Mouse (Mus musculus): ENCODE results near the gene Fancd2. TPM values are rescaled to one million over a fixed set of nuclear protein-coding genes. Genes with fewer than 3 reads are reported as not detected.

Fancd2 gene
- polyA plus RNA-seq, 1 experiment from 2014 or later, result 13.5 TPM

DNA sequence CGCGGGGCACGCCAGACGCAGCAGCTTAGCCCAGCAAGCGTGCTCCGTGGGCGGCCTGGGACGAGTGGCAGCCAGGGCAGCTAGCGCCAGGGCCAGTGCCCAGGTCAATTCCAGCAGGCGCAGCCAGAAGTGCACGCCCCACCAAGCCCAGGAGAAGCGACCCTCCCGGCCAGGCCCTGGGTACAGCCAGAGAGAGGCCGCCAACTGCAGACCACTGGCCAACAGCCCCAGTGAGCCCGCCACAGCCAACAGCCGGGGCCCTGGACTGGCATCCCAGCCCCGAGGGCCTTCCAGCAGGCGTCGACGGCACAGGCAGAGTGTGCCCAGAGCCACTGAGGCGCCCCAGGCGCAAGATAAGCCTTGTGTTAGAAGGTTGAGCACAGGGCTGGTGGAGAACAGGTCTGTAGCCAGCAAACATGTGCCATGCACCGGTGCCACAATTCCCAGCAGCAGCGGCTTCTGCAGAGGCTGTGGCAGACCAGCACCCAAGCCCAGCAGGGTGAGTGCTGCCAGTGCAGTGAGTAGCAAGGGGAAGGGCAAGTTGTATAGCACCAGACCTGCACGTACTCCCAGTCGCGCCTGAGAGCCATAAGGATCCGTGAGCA, 36.3 kb upstream of the Fancd2 start:
- Histone ChIP-seq H3K4me1 (ENCODE audit: control insufficient read depth, insufficient read depth, low read length) (peaks cover 9% of the 10 kb centered on the region), H3K4me2 (peak overlapping the region; percentile 48), H3K27me3 (ENCODE audit: control insufficient read depth, insufficient read depth, low read length) (peaks cover 6% of the 10 kb centered on the region), H3K36me3 (ENCODE audit: control insufficient read depth, insufficient read depth, low read length) (peaks cover 9% of the 10 kb centered on the region), H3K9me3 (ENCODE audit: control insufficient read depth, low read length) (no peaks in the 10 kb centered on the region), H3K9ac (ENCODE audit: low read length) (0 out of 2 replicates have a peak overlapping the region, but pooled peaks have one; percentile 51), H3K27ac (ENCODE audit: low read depth, low read length) (no peak overlapping the region), H3K4me3 (ENCODE audit: low read depth, low read length) (peak overlapping the region; percentile 30; the same call in 1 of the 2 replicates)
- WGBS, result 50% methylated on average over 28 of the region's 28 CpGs
- ATAC-seq (ENCODE audit: low FRiP score) (no peak), DNase-seq (ENCODE audit: low spot score, missing footprints) (peak; percentile 88)

DNA sequence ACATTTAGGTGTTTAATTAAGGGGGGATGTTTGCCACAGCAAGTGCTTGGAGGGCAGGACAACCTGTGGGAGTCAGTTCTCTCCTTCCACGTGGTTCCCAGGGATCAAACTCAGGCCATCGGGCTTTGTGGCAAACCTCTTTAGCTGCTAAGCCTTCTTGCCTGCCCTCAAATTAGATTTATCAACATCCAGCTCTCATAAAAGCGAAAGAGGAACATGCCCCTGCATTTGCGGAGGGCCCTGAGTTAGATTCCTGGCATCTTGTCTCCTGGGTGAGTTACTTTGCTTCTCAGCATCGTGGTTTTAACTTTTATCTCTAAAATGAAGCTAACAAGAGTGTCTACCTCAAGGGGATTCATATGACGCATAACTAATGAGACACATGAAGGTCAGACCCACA, 32.1 kb upstream of the Fancd2 start:
- H3K4me1 ChIP-seq (ENCODE audit: control insufficient read depth, insufficient read depth, low read length), result peaks cover 7% of the 10 kb centered on the region
- no peak overlapping the region for H3K4me3 ChIP-seq (ENCODE audit: low read depth, low read length)
- H3K9ac ChIP-seq (ENCODE audit: low read length), result no peak overlapping the region
- DNase-seq (ENCODE audit: low spot score, missing footprints), result no peak
- H3K9me3 ChIP-seq (ENCODE audit: control insufficient read depth, low read length), result no peaks in the 10 kb centered on the region
- WGBS, result 78% methylated on average over 6 of the region's 6 CpGs
- H3K27me3 ChIP-seq (ENCODE audit: control insufficient read depth, insufficient read depth, low read length), result peaks cover 6% of the 10 kb centered on the region
- no peak for ATAC-seq (ENCODE audit: low FRiP score)
- H3K27ac ChIP-seq (ENCODE audit: low read depth, low read length), result no peak overlapping the region
- no peak overlapping the region for H3K4me2 ChIP-seq
- no peaks in the 10 kb centered on the region for H3K36me3 ChIP-seq (ENCODE audit: control insufficient read depth, insufficient read depth, low read length)

DNA sequence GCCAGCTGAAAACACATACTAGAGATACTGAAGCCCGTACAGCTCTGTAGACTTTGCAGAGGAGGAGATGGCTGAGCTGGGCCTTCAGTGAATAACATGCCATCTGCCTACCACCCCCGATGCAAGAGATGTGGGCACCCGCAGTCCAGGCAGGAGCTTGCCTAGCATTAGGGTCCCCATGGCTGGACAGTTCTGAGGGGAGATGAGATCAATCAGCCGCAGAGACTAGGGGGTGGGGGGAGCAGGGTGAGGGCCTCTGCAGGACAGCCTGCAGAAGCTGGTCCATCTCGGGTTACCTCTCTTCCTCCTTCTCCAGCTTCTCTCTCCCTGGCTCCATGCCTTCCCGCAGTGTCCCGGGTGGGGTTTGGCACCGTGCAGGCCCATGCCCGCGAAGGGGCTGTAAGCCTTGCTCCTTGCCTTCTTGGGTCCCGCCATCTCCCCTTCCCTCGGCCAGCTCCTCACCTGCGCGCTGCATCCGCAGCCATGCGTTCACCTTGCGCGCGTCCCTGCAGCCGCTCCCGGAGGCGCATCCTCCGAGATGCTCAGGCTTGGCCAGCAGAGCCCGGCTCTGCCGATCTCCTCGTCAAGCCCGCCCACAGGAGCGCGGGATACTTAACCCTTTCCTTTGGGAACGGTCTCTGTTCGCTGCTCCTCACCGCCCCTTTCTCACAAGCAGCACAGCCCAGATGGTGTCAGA, 29.9 kb upstream of the Fancd2 start, which contains the start of gene Prrt3:
Gene Prrt3 (minus strand): TSS at position 544 of the 697 bp plus-strand sequence.
- WGBS, result 3% methylated on average over 32 of the region's 32 CpGs
- H3K27ac ChIP-seq (ENCODE audit: low read depth, low read length), result no peak within 1 kb of the TSS
- peak; percentile 74; the same call in 1 of the 2 replicates for ATAC-seq (ENCODE audit: low FRiP score)

DNA sequence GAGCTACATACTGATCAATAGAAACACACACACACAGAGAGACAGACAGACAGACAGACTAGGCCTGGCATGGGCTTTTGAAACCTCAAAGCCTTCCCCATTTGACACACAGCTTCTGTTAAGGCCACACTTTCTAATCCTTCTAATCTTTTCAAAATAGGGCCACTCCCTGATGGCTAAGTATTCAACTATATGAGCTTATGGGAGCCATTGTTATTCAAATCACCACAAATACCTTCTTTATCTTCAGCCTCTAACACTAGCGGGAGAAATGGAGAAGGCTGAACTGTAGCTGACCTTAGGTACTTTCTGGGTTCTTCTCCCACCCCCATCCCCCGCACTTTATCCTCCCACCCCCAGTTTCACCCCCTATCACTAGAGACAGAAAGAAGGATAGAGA, 28.7 kb upstream of the Fancd2 start:
- H3K36me3 ChIP-seq (ENCODE audit: control insufficient read depth, insufficient read depth, low read length), result no peaks in the 10 kb centered on the region
- no peak overlapping the region for H3K27ac ChIP-seq (ENCODE audit: low read depth, low read length)
- H3K9me3 ChIP-seq (ENCODE audit: control insufficient read depth, low read length), result no peaks in the 10 kb centered on the region
- no peaks in the 10 kb centered on the region for H3K4me1 ChIP-seq (ENCODE audit: control insufficient read depth, insufficient read depth, low read length)
- WGBS, result 20% methylated on average over 2 of the region's 2 CpGs
- no peaks in the 10 kb centered on the region for H3K27me3 ChIP-seq (ENCODE audit: control insufficient read depth, insufficient read depth, low read length)
- no peak overlapping the region for H3K4me3 ChIP-seq (ENCODE audit: low read depth, low read length)
- no peak overlapping the region for H3K9ac ChIP-seq (ENCODE audit: low read length)
- no peak overlapping the region for H3K4me2 ChIP-seq
- DNase-seq (ENCODE audit: low spot score, missing footprints), result no peak
- no peak; the same call in 1 of the 2 replicates for ATAC-seq (ENCODE audit: low FRiP score)

More for the DNA sequence above, 29.9 kb upstream of the Fancd2 start, which contains the start of gene Prrt3:
- H3K27me3 ChIP-seq (ENCODE audit: control insufficient read depth, insufficient read depth, low read length), result no peaks in the 10 kb centered on the region
- H3K4me1 ChIP-seq (ENCODE audit: control insufficient read depth, insufficient read depth, low read length), result no peaks in the 10 kb centered on the region
- no peaks in the 10 kb centered on the region for H3K36me3 ChIP-seq (ENCODE audit: control insufficient read depth, insufficient read depth, low read length)
- H3K4me3 ChIP-seq (ENCODE audit: low read depth, low read length), result peak within 1 kb of the TSS; percentile 45
- no peaks in the 10 kb centered on the region for H3K9me3 ChIP-seq (ENCODE audit: control insufficient read depth, low read length)
- peak within 1 kb of the TSS; percentile 66 for H3K9ac ChIP-seq (ENCODE audit: low read length)
- H3K4me2 ChIP-seq, result peak within 1 kb of the TSS; percentile 72
- peak; percentile 92 for DNase-seq (ENCODE audit: low spot score, missing footprints)

DNA sequence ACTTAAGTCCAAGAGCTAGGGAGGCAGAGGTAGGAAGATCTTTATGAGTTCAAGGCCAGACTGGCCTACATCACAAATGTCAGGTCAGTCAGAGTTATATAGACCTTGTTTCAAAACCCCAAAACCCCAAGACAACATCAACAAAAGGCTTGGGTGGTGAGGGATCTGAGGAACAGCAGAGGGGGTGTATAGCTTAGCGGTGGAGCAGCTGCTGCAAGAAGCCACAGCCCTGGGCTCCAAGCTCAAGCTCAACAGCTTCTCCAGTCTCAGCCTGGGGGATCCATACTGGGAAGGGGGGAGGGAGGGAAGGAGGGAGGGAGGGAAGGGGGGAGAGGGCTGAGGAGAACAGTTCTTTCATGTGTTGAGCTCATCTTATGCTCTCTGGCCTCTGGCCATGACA, 25.8 kb upstream of the Fancd2 start:
- no peak for DNase-seq (ENCODE audit: low spot score, missing footprints)
- H3K36me3 ChIP-seq (ENCODE audit: control insufficient read depth, insufficient read depth, low read length), result no peaks in the 10 kb centered on the region
- no peak for ATAC-seq (ENCODE audit: low FRiP score)

DNA sequence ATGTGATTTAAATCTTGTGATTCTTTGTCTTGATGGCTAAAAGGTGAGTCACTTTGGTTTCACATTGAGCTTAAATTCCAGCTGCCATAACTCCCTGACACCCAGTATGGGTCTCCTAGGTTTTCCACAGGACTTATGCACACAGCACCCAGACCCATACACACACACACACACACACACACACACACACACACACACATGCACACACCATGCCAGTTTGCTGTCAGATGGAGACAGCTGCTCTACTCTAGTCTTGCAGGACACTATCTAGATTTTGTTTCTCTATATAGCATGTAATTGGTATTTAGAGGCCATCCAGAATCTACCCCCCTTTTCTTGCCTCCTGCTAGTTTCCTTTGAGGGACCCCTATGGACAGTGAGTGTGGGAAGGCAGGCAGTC, 24.4 kb upstream of the Fancd2 start:
- Histone ChIP-seq H3K4me3 (ENCODE audit: low read depth, low read length) (no peak overlapping the region), H3K27me3 (ENCODE audit: control insufficient read depth, insufficient read depth, low read length) (no peaks in the 10 kb centered on the region), H3K9ac (ENCODE audit: low read length) (no peak overlapping the region), H3K9me3 (ENCODE audit: control insufficient read depth, low read length) (no peaks in the 10 kb centered on the region), H3K36me3 (ENCODE audit: control insufficient read depth, insufficient read depth, low read length) (no peaks in the 10 kb centered on the region), H3K4me2 (no peak overlapping the region), H3K27ac (ENCODE audit: low read depth, low read length) (no peak overlapping the region), H3K4me1 (ENCODE audit: control insufficient read depth, insufficient read depth, low read length) (no peaks in the 10 kb centered on the region)
- no peak for DNase-seq (ENCODE audit: low spot score, missing footprints)
- ATAC-seq (ENCODE audit: low FRiP score), result no peak

More for the DNA sequence above, 25.8 kb upstream of the Fancd2 start:
- Histone ChIP-seq H3K9me3 (ENCODE audit: control insufficient read depth, low read length) (no peaks in the 10 kb centered on the region), H3K27ac (ENCODE audit: low read depth, low read length) (no peak overlapping the region), H3K9ac (ENCODE audit: low read length) (no peak overlapping the region), H3K4me3 (ENCODE audit: low read depth, low read length) (no peak overlapping the region), H3K27me3 (ENCODE audit: control insufficient read depth, insufficient read depth, low read length) (no peaks in the 10 kb centered on the region), H3K4me1 (ENCODE audit: control insufficient read depth, insufficient read depth, low read length) (no peaks in the 10 kb centered on the region), H3K4me2 (no peak overlapping the region)
- WGBS, result 53% methylated on average over 1 of the region's 1 CpGs

DNA sequence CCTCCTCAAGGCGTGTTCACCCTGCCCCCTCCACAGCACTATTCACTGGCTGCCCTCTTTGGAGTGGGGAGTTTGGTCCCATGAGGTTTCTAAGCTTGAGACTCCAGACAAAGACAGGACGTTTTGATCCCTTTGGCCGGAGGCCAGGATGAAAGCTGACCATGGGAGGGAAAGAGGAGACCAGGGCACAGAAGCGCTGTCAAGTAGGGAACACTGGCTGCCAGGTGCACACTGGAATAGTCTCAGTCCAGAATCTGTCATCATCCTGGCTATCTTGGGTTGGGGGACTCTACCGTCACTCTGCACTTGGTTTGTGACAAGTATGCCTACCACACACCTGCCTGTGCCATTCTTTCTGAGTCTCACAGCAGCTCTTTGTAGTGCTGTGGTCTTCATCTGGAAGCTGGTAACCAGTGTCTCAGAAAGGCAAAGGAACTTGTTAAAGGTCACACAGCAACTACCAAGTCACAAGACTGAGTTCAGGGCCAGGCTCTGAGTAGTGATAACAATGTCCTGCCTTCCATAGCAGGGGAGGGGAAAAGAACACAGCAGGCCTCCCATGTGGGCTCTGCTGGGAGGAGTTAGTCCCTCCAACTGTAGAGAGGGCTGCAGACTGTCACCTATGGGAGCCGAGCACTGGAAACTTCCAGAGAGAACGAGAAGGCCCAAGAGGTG, 23.1 kb upstream of the Fancd2 start:
- WGBS, result 71% methylated on average over 7 of the region's 7 CpGs
- Histone ChIP-seq H3K36me3 (ENCODE audit: control insufficient read depth, insufficient read depth, low read length) (no peaks in the 10 kb centered on the region), H3K4me3 (ENCODE audit: low read depth, low read length) (no peak overlapping the region), H3K9me3 (ENCODE audit: control insufficient read depth, low read length) (no peaks in the 10 kb centered on the region), H3K27ac (ENCODE audit: low read depth, low read length) (no peak overlapping the region), H3K9ac (ENCODE audit: low read length) (no peak overlapping the region), H3K4me1 (ENCODE audit: control insufficient read depth, insufficient read depth, low read length) (no peaks in the 10 kb centered on the region), H3K27me3 (ENCODE audit: control insufficient read depth, insufficient read depth, low read length) (no peaks in the 10 kb centered on the region), H3K4me2 (no peak overlapping the region)
- no peak for DNase-seq (ENCODE audit: low spot score, missing footprints)
- ATAC-seq (ENCODE audit: low FRiP score), result no peak

DNA sequence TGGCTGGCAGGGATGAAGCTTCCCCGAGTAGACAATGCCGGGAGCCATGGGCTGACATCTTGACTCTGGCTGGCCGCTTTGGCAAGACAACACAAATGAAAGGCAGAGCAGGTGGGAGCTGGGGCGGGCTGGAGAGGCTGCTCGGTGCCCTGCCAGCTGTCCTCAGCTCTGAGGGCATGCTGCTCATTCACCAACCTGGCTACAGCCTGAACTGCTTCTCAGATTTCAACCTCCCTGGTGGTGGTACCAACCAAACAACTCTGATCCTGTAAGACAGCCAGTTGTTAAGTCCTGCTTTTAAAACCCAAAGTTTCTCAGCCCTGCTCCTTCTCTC, 22.6 kb upstream of the Fancd2 start:
- Histone ChIP-seq H3K4me1 (ENCODE audit: control insufficient read depth, insufficient read depth, low read length) (no peaks in the 10 kb centered on the region), H3K27ac (ENCODE audit: low read depth, low read length) (no peak overlapping the region), H3K27me3 (ENCODE audit: control insufficient read depth, insufficient read depth, low read length) (no peaks in the 10 kb centered on the region), H3K4me2 (no peak overlapping the region), H3K4me3 (ENCODE audit: low read depth, low read length) (no peak overlapping the region), H3K36me3 (ENCODE audit: control insufficient read depth, insufficient read depth, low read length) (no peaks in the 10 kb centered on the region), H3K9ac (ENCODE audit: low read length) (no peak overlapping the region), H3K9me3 (ENCODE audit: control insufficient read depth, low read length) (no peaks in the 10 kb centered on the region)
- no peak for ATAC-seq (ENCODE audit: low FRiP score)
- no peak for DNase-seq (ENCODE audit: low spot score, missing footprints)
- 54% methylated on average over 5 of the region's 5 CpGs for WGBS

DNA sequence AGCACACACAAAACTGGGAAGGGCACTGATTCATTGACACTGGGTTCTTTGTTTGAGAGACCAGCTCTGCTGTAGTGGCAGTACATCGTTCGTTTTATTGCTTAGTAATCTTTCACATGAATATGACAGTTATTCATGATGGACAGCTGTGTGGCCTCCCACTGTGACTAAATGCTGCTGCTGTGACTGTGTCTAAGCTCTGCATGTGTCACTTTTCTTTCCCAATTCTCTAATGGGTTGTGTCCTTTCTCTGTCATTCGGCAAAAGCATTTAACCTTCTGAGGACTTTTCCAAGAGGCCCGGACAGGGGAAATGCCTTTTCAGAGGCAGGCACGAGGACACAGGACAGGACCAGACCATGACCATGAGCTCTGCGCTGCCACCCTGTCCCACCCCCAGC, 17.5 kb upstream of the Fancd2 start:
- WGBS, result 97% methylated on average over 6 of the region's 6 CpGs
- DNase-seq (ENCODE audit: low spot score, missing footprints), result no peak
- H3K9ac ChIP-seq (ENCODE audit: low read length), result no peak overlapping the region
- H3K36me3 ChIP-seq (ENCODE audit: control insufficient read depth, insufficient read depth, low read length), result peaks cover 24% of the 10 kb centered on the region
- H3K9me3 ChIP-seq (ENCODE audit: control insufficient read depth, low read length), result no peaks in the 10 kb centered on the region
- no peaks in the 10 kb centered on the region for H3K4me1 ChIP-seq (ENCODE audit: control insufficient read depth, insufficient read depth, low read length)
- H3K4me2 ChIP-seq, result no peak overlapping the region
- no peaks in the 10 kb centered on the region for H3K27me3 ChIP-seq (ENCODE audit: control insufficient read depth, insufficient read depth, low read length)
- no peak for ATAC-seq (ENCODE audit: low FRiP score)
- H3K27ac ChIP-seq (ENCODE audit: low read depth, low read length), result no peak overlapping the region
- no peak overlapping the region for H3K4me3 ChIP-seq (ENCODE audit: low read depth, low read length)
